Mouse (Mus musculus): ENCODE results near the gene Cacna2d2.

DNA sequence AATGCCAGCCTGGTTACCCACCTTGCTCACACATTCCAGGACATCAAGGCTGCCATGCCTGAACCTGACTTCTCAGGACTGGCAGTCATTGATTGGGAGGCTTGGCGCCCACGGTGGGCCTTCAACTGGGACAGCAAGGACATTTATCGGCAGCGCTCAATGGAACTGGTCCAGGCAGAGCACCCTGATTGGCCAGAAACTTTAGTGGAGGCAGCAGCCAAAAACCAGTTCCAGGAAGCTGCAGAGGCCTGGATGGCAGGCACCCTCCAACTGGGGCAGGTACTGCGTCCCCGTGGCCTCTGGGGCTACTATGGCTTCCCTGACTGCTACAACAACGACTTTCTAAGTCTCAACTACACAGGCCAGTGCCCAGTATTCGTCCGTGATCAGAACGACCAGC is 178.5 kb downstream of the Cacna2d2 start:
- no peak for TF ChIP-seq CTCF (IDR thresholded peaks at IDR 0.05; ENCODE audit: insufficient read depth, low read length)
- TF ChIP-seq POLR2A (IDR thresholded peaks at IDR 0.05; ENCODE audit: borderline replicate concordance, extremely low read depth, low read depth, low read length): no peak
